Mouse (Mus musculus) bone marrow, adult 2 months (tissue): ENCODE data around the gene Creg1.

Experiments
- CTCF ChIP-seq: fragments of 200-500 bp; IDR thresholded peaks from 2 replicates; pipeline ENCODE4 v1.5.1; 2011; ENCODE audit warnings: low read length, control low read depth; ENCODE audit not compliant: control insufficient read depth, insufficient read depth
- POLR2A ChIP-seq: fragments of 200-500 bp; IDR thresholded peaks from 2 replicates; pipeline ENCODE4 v1.6.1; 2011; ENCODE audit warnings: low read depth, mild to moderate bottlenecking, control low read depth, low read length, borderline replicate concordance; ENCODE audit not compliant: control insufficient read depth

DNA sequence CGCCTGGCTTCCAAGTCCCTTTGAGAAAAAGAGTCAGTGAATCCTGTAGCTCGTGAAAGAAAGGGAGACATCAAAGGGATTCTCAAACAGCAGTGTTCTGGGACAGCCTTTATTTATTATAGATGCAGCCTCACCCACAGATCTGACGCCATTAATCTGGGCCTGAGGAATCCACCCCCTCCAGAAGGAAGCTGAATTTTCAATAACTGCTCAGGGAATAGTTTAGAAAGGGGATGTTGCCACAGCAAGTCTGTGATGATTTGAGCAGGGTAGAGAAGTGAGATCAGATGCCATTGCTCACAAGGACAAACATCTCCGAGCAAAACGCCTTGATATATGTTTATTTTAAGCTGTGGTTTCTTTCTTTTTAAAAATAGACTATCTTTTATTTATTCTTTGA is 26.1 kb upstream of the Creg1 start:
- TF ChIP-seq POLR2A (no peak), CTCF (no peak)
